Mouse (Mus musculus): ENCODE data around the gene Ap5b1.

DNA sequence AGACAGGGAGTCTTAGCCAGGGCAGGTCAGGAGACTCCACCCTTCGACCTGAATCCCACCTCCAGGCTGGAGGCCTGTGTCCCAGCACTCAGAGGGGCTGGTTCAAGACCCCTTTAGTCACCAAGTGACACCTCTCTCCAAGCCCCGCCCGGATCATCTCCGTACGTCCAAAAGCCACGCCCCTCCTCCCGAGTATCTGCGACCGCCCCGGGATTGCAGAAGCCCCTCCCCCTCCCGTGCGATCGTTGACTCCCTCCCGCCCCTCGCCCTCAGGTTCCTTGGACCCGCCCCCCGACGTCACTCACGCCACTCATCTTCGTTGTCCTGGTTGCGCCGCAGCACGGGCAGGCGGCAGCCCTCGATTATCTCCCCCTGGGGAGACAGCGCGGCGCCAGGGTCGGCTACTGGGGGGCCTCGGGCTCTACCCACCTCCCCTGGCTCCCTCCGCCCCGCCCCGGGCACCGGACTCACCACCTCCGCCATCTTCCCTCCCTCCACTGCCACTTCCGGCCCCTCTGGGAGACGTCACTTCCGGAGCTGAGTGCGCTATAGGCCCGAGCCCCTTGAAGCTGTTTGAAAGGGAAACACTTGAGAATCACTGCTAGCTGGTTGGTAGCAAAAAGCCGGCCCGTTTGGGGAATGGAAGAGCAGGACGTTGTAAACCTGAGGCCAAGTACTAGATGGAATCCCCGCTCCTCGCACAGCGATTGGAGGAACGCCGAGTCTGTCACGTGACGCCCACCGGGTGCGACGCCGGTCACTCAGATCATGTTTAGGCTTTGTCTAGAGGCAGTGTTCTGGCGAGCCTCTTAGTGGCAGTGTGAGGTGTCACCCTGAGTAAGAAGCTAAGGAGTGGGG is 42.0 kb downstream of the Ap5b1 start, which contains the start of gene Kat5:
- no peak for TF ChIP-seq CTCF (IDR thresholded peaks at IDR 0.05; ENCODE audit: borderline replicate concordance, insufficient read depth, low read depth, low read length)
- TF ChIP-seq POLR2A (IDR thresholded peaks at IDR 0.05; ENCODE audit: borderline replicate concordance, insufficient read depth, low read length): peak; percentile 84; the same call in 1 of the 2 replicates

All from cerebellum, adult 2 months (tissue).